Mouse (Mus musculus): ENCODE measurements around the gene Tnfsf12.
A peak's percentile ranks its signal among the peaks of the same experiment; 100 is the strongest.

Gene Tnfsf12

DNA sequence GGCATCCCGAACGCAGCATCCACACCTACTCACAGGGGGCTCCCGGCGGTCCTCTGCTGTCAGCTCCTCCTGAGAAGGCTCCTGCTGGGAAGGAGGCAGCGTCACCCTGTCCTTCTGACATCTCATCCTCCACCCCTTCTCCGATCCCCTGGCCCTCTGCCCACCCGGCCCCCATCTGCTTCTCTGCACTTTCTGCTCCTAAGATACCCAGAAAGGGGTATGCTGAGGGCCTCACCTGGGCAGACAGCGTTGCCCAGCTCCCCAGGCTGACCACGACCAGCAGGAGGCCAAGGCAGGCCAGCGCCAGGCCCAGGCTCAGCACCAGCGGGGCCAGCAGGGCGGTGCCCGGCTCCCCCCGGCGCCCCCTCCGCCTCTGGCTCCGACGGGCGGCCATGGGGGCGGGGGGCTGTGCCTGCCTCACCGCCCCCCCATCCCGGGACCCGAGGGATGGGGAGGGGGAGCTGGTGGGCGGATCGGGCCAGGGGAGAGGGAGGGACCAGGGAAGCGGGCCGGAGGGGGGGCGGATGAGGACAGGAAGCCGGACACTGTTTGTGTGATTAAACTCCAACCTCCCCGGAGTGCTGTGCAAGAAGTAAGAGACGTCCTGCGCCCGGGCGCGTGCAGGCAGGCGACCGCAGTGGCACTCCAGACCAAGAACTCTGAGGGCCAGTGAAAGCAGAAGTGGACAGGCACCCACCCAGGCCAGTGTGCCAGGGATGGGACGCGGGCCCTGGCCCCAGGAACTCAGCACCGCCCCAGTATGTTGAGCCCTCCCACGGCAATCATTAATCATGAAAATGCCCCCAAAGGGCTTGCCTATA is at the start of gene Tnfsf12, which contains the start of gene Tnfsfm13:
Gene Tnfsf12, minus strand, starts transcription at position 489 of the 821 bp plus-strand sequence.
Gene Tnfsfm13, minus strand, starts transcription at position 738 of the 821 bp plus-strand sequence.
- DNase-seq = peak in 1 of 2 experiments; percentile 9

DNA sequence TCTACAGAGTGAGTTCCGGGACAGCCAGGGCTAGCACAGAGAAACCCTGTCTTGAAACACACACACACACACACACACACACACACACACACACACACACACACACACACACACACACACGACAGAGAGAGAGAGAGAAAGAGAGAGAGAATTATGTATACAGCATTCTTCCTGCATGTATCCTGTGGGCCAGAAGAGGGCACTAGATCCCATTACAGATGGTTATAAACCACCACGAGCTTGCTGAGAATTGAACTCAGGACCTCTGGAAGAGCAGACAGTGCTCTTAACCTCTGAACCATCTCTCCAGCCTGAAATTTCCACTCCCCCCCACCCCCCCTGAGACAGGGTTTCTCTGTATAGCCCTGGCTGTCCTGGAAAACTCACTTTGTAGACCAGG is 35.8 kb upstream of the Tnfsf12 start:
- peak; percentile 16 to 28 for DNase-seq

DNA sequence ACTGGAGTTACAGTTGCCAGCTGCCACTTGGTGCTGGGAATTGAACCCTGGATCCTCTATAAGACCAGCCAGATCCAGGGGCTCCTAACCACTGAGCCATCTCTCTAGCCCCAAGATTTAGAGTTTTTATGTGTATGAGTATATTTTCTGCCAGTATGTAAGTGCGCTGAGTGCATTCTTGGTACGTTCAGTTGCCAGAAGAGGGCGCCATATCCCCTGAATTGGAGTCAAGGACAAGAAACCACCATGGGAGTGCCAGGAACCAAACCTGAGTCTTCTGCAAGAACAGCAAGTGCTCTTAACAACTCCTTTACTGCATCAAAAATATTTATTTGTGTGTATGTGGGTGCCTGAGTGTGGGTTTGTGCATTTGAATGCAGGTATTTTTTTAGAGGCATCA is 33.4 kb upstream of the Tnfsf12 start:
- DNase-seq = peak; percentile 81 to 83

DNA sequence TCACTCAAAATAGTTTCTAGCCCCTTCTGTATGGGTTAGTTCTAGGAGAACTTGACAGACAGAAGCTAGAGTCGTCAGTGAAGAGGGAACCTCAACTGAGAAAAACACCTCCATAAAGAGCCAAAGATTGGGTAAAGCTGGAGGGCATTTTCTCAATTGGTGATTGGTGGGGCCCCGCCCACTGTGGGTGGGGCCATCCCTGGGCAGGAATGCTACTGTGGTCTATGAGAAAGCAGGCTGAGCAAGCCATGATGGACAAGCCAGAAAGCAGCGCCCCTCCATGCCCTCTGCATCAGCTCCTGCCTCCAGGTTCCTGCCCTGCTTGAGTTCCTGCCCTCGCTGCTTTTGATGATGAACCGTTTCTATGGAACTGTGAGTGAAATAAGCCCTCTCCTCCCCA is 30.3 kb upstream of the Tnfsf12 start:
- DNase-seq = no peak

DNA sequence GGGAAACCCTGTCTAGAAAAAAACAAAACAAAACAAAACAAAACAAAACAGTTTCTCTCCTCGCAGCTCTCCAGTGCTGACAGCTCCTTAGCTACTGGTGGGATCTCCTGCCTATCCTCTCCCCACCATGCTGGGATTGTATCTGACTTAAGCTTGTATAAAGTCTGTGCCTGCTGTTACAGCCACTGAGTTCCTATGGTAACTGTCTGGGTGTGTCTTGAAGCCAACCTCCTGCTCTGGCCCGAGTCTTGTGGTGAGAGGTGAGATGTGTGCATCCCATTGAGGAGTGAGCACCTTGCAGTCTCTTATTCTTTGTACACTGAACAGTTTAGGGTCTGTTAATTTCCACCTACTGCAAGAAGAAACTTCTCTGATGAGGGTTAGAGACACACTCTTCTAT is 27.4 kb upstream of the Tnfsf12 start:
- no peak for DNase-seq

DNA sequence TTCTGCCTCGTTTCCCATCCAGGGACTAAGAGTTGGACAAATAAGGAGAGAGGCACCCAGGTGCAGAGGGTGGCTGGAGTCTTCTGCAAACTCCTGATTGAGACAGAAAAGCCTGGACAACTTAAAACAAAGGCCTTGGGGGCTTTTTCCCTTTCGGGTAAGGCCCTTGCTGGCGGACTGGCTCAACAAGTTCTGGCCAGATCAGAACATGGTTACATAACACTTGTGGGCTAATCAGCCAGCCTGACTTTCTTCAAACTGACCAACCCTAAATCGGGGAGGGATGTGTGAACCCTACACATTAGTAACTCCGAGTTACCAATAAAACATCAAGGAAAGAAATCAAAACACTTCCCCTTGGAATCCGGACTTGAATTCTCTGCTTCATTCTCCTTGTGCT is 25.2 kb upstream of the Tnfsf12 start:
- DNase-seq = no peak

DNA sequence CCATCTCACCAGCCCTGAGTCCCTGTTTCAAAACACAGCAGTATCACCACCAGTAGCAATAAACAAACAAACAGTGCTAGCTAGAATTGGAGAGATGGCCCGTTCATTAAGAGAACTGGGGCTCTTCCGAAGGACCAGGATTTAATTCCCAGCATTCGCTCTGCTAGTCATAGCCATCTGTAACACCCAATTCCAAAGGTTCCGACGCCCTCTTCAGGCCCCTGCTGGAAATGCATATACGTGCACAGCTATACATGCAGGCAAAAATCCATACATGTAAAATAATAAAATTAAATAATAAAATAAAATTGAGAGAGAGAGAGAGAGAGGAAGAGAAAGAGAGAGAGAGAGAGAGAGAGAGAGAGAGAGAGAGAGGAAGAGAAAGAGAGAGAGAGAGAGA is 23.8 kb upstream of the Tnfsf12 start:
- no peak for DNase-seq

DNA sequence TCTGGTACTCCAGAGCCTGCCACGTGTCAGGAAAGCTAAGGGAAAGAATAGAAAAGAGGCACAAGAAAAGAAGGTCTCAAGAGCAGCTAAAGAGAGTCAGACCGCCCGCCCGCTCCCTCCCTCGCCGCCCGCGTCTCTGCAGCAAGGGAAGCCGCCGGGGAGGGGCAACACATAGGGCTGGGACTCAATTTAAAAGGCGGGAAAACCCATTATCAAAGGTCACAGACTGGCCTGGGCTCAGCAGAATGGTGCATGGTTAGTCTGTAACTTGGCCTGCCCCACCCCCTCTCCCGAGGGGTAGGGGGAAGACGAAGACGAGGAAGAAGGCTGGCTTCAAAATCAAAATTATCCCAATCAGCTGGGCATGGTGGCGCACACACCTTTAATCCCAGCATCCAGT is 23.0 kb upstream of the Tnfsf12 start:
- no peak for DNase-seq

DNA sequence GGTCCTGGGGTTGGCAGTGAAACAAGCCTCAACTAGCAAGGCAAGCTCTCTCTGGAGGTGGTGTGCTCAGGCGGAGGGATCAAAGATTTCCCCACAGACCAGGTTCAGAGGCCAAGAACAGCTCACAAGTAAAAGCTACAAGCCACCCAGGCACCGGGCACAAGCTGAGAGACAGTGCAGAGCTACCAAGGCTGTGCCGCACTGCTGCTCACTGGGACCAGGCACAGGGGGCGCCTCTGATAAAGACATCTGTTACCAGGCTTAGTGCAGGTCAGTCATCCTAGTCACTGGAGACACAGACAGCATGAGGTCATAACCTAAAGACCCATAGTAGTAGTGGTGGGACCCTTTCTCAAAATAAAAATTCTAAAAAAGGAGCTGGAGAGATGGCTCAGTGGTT is 21.3 kb upstream of the Tnfsf12 start:
- DNase-seq = no peak

DNA sequence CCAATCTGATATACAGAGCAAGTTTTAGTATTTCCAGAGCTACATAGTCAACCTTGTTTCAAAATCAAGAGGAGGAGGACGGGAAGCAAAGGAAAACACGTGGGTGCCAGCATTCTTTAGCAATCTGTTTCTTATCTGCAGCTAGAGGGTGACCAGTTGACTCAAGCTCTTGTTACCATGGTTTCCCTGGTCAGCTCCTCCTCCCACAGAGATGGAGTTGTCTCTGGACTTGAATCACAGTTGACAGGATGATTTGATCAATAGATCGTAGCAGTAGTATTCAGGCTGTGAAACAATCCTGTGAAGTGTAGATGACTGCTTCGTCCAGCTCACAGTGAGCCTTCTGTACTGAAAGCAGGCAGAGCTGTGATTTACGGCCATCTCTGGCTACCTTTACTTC is 20.3 kb upstream of the Tnfsf12 start:
- no peak for DNase-seq

DNA sequence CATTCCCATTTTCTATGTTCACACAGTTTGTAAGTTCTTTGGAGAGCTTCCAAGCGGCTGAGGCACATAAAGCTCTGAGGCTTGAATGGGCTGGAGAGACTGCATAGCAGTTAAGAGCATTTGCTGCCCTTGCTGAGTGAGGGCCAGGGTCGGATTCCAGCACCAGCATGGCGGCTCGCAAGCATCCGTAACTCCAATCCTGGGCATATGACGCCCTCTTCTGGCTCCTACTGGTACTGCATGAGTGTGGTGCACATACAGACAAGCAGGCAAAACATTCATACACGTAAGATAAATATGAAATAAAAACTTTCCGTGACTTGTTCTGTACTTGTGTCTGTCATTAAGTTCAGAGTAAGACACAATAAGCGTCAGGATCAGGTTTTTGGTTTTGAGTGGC is 19.8 kb upstream of the Tnfsf12 start:
- DNase-seq = peak; percentile 54 to 58

DNA sequence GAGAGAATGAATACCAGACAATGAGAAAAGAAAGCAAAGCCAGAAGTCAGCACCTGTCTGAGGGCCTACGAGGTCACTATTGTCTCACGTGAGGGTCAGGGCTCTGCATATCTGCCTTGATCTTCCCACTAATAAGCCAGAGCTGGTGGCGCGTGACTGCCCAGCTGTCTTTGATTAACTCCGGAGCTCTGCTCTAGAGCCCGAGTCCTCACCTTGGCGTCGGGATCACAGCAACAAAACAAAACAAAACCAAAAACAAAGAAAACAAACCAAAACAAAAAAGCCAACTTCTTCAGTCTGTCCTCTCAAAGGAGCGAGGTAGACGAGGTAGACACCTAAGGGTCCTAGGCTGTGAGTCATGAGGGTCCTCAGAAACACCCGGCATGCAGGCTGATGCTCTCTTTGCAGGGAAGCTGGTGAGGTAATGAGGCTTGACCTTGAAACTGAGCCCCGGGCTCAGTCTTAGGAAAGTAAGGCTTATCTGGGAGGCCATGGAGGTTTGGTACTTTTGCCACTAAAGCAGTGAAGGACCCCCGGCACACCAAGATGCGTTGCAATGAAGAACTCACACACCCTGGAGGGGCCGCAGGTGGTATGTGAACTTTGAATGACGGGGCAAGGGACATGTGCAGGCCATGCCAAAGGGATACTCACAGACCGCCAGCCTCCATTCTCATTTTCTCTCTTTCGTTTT is 19.1 kb upstream of the Tnfsf12 start:
- no peak for DNase-seq

DNA sequence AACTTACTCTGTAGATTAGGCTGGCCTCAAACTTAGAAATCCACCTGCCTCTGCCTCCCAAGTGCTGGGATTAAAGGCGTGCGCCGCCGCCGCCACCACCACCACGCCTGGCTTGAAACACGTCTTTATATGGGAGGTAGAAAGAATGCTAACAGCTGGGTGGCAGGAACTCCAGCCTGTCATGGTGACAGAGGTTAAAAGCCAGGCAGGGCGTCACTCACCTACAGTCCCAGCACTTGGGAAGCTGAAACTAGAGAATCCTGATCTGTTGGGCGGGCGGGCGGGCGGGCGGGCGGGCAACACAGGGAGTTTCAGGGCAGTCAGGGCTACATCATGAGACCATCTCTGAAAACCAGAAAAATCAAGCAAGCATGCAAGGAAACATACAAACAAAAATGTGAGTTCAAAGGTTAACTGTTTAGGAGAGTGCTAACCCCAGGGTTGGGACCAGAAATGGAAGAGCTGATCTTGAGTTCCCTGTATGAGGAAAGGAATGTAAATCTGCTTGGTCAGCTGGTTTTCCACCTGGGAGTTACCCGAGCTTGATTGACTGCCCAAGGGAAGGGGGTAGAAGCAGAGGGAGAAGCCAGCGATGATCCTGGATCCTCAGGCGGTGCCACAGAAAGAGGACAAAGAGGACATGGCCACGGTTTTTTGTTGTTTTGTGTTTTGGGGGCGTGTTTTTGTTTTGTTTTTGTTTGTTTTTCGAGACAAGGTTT is 17.5 kb upstream of the Tnfsf12 start:
- no peak for DNase-seq

DNA sequence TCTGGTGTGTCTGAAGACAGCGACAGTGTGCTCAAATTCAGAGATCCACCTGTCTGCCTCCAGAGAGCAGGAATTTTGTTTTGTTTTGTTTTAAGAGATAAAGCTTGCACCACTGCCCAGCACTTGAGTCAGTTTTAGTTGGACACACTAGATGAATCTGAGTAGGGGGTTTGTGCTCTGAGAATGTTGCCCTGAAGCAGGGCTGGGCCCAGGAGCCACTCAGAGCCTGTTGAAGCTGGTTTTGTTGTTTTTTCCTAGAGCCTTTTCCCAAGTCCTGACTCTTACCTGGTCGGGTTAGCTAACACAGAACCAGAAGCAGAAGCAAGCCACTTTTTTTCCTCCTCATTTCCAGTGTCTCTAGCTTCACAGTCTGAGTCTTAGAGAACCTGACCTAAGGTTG is 15.4 kb upstream of the Tnfsf12 start:
- DNase-seq = no peak

DNA sequence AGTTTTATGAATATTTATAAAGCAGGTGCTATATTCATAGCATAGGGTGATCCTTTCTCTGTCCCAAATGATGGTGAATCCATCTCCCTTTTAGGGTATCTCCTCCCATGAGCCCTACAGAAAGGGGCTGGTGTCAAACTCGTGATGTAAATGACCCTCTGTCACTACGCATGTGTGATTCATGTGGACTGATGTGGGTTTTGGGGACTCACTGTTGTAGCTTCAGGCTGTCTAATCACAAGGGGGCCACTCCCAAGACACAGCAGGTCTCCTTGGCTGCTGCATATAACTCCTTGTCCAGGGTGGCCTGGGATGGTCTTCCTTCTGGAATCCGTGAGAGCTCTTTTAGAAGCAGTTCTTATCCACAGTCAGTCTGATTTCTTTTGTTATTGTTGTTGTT is 14.8 kb upstream of the Tnfsf12 start:
- DNase-seq = no peak

DNA sequence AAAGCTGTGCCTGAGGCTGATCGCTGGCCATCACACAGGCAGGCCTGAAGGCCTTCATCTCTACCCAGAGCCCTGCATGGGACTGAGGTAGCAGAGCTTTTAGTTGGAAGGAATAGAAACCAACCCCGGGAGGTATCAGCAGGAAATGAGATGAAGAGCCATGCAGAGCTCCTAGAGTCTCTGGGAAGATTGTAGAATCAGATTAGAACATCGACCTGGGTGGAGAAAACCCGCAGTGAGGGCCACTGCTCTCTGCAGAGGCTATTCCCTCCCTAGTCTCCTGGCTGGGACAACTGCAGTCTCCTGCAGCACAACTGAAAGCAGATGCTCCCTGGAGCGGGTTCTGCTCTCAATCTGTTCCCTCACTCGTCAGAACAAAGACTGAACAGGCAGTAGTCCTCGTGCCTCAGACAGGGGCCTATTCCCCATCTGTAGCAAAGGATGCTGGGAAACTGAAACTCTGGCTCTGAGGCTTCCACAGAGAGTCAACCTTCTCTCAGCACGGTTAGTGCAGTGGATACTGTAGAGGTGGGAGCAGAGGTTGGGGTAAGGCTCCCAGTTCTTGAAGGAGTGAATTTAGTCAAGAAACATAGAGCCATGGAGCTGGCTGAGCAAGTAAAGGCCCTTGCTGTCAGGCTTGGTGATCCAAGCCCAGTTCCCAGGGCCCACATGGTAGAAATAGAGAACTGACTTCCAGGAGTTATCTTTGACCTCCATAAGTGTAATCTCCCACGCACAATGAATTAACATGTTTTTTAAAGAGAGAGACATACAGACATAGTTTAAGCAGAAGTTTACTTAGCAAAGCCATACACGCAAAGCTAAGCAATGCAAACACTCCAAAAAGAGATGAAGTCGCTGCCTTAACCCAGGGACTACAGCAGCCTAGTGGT is 14.2 kb upstream of the Tnfsf12 start:
- no peak for DNase-seq

DNA sequence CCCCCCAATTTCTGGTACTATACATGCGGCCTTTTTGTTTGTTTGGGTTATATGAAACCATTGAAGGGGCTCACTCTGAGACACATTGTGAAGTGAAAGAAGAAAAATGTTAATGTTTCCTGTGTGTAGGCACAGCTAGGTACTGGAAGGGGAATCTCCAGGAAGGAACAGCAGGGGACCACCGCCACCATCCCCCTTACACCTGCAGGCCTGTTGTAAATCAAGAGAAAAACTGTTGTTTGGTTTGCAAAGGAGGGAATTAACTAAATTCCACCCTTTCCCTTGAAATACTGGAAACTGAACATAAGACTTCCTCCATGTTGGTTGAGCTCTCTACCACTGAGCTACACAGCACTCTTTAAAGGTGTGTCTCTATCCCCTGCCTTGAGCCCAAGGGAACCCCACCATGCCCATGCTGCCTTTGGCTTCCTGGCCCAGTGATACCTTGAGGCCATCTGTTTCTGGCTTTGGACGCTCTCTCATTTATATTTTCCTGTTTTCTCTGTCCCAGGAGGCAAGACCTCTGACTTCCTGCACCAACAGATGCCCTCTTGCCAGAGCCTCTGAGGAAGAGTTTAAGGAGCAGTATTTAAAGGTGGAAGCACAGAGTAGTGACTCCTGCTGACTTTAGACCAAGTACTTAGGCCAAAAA is 13.1 kb upstream of the Tnfsf12 start:
- DNase-seq = no peak

DNA sequence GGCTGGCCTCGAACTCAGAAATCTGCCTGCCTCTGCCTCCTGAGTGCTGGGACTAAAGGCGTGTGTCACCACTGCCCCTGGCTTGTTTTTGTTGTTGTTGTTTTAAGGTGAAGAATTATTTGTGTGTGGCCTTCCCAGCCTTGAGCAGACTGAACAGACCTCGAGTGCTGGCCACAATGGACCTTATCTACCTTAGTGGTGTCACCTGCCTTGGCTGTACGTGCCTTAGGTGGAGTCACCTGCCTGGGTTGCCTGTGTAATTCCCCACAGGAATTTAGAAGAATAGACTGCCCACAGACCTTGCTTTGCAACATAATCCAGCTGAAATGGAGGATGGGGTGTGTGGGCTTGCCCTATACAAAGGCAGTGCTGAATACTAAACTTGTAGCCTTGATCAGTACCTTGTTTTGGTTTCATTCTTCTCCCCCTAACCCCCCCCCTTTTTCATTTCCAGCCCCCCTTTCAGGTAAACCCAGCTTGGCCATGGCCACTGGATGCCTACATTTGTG is 12.3 kb upstream of the Tnfsf12 start:
- DNase-seq = no peak

DNA sequence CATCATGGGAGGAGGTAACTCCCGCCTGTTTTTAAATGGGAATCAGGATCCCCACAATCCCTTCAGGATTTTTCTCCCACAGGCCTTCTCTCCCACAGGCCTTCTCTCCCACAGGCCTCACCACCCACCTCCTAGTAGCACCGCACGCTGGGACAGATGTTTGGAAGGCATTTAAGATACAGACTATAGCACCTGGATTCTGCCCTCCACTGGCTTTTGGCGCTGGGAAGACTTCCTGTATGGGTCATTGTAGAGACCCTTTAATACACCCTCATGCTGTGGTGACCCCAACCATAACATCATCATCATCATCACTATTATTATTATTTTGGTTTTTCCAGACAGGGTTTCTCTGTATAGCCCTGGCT is 11.8 kb upstream of the Tnfsf12 start:
- no peak for DNase-seq

DNA sequence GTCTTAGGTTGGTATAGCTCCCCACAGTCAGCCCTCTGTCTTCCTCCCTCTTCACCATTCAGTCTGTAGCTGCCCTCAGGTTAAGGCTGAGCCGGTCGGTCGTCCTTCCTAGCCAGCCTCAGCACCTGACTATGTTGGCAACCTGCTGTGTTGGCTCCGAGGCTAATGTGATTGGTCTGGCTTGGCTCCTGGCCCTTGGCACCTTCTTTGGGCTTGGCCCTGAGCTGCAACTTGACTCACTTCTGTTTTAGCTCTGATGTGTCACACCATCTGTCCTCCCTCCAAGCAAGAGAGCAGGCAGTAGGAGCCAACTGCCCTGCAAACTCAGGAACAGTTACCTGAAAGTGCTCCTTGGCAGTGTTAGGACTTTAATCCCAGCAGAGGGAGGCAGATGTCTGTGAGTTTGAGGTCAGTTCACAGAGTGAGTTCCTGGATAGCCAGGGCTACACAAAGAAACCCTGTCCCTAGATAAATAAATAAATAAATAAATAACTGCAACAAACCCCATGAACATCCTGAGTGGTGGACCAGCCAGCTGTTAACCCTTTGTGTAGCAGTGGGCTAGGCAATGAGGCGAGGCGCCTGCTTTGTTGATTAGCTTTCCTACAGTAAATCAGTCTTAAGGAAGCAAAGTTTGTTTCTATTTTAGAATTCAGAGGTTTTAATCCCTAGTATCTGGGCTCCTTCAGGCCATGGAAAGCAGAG is 11.3 kb upstream of the Tnfsf12 start:
- no peak for DNase-seq

DNA sequence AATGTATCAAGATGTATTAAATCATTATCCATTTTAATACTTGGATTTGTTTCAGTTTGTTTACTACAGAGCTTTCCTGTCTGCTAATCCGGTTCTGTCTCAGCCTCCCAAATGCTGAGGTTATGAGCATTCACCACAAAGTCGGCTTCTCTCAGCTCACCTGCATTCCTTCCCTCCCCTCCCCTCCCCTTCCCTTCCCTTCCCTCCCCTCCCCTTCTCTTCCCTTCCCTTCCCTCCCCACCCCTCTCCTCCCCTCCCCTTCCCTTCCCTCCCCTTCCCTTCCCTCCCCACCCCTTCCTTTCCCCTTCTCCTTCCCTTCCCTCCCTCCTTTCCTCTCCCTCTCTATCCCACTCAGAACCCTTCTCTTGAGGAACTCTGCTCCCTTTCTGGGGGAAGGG is 9.0 kb upstream of the Tnfsf12 start:
- no peak for DNase-seq
